In the genomic region with DNA sequence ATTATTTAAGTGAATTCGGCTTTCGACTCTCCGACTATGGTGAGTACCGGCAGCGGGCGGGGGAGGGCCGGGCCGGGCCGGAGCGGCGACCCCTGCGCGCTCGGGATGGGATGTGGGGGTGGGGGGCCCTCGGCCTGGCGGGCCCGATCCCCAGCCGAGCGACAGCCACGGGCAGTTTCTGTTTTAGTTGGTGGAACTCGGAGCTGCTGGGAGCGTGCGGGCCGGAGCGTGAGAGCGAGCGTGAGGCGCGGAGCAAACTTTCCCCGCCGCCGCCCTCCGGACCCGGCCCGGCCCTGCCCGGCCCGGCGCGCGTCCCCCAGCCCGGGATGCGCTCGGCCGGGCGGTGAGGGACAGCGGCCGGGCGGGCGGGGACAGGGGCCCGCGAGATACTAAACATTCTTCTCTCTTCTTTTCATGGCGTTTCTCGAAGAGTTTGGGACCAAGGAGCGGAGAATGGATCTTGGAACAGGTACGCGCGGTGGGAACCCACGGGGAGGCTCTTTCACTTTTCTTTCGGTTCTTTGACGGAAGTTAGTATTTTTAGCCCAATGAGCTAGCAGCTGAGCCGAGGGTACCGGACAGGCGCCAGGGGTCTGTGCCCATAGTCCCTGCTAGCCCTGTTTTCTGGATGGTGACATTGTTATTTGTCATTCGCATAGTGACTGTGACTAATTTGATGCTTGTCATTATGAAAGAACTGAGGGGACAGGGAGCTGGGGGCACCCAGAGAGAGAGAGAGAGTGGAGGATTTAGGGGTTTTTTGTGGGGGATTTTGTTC, we compare ENCODE assay signal across 9 mouse cellular contexts.
DNase-seq lines count a peak whose midpoint lies in the region; ATAC-seq and TF ChIP-seq lines count a peak whose summit lies in the region.
"Had no signal": no experiment of that assay in that cellular context is flagged by ENCODE, and none has a peak within 500 bp of the region (broad histone marks: within the 10 kb centered on the region; RNA-seq: fewer than 3 reads in every experiment).

No protein-coding gene starts in this region.

- no peak for TF ChIP-seq CTCF in heart, adult 2 months (IDR thresholded peaks at IDR 0.05)
- no peak for TF ChIP-seq CTCF in ES-Bruce4 (IDR thresholded peaks at IDR 0.05; ENCODE audit: low read depth, low read length)

- DNase-seq in heart, adult 2 months: peak; percentile 53 to 54
- no peak for DNase-seq in heart, postnatal 10 days
- DNase-seq in frontal cortex, postnatal 14 days (ENCODE audit: low spot score in 2 of 2): no peak
- no peak for DNase-seq in adipocyte (ENCODE audit: low spot score)

- H3K9ac ChIP-seq in heart, adult 2 months (ENCODE audit: low read depth, low read length): peak overlapping the region; percentile 94
- H3K9ac ChIP-seq in ES-Bruce4 (ENCODE audit: low read depth, poor library complexity, severe bottlenecking): peak overlapping the region; percentile 65
- peak overlapping the region; percentile 85 for H3K9ac ChIP-seq in heart, embryonic 16.5 days (ENCODE audit: low read length)
- peak overlapping the region; percentile 39; the same call in 1 of the 2 replicates for H3K9ac ChIP-seq in liver, embryonic 15.5 days
- H3K9ac ChIP-seq in stomach, embryonic 15.5 days: peak overlapping the region; percentile 46

- peak overlapping the region; percentile 81 for H3K4me3 ChIP-seq in heart, adult 2 months
- peak overlapping the region; percentile 69 for H3K4me3 ChIP-seq in ES-Bruce4 (ENCODE audit: low read depth, low read length)
- peak overlapping the region; percentile 74 for H3K4me3 ChIP-seq in heart, embryonic 16.5 days (ENCODE audit: low read length)
- H3K4me3 ChIP-seq in liver, embryonic 15.5 days (replicated peaks): peak overlapping the region; percentile 64
- peak overlapping the region; percentile 70 for H3K4me3 ChIP-seq in stomach, embryonic 15.5 days (replicated peaks)

- peaks cover 7% of the 10 kb centered on the region; the same call in 1 of the 2 replicates for H3K79me2 ChIP-seq in heart, adult 2 months (replicated peaks; ENCODE audit: control insufficient read depth, insufficient read depth, low read length)

- H3K4me1 ChIP-seq in heart, adult 2 months (ENCODE audit: control insufficient read depth, insufficient read depth, low read length): peaks cover 17% of the 10 kb centered on the region
- H3K4me1 ChIP-seq in ES-Bruce4 (ENCODE audit: control insufficient read depth, insufficient read depth, low read length): peaks cover 1% of the 10 kb centered on the region
- H3K4me1 ChIP-seq in heart, embryonic 16.5 days (ENCODE audit: control insufficient read depth, insufficient read depth, low read length): peaks cover 42% of the 10 kb centered on the region
- H3K4me1 ChIP-seq in liver, embryonic 15.5 days (replicated peaks): peaks cover 21% of the 10 kb centered on the region
- peaks cover 35% of the 10 kb centered on the region for H3K4me1 ChIP-seq in stomach, embryonic 15.5 days

- 3% methylated on average over 64 of the region's 64 CpGs for WGBS in heart, adult 2 months
- WGBS in heart, embryonic 16.5 days: 2% methylated on average over 45 of the region's 64 CpGs
- WGBS in liver, embryonic 15.5 days (ENCODE audit: insufficient replicate concordance): 1% methylated on average over 64 of the region's 64 CpGs
- WGBS in stomach, embryonic 15.5 days: 1% methylated on average over 64 of the region's 64 CpGs

- peaks cover 5% of the 10 kb centered on the region; the same call in 1 of the 2 replicates for H3K36me3 ChIP-seq in heart, adult 2 months (ENCODE audit: control insufficient read depth, insufficient read depth, low read length)
- no peaks in the 10 kb centered on the region for H3K36me3 ChIP-seq in ES-Bruce4 (ENCODE audit: control insufficient read depth, insufficient read depth, low read length, poor library complexity, severe bottlenecking)
- H3K36me3 ChIP-seq in heart, embryonic 16.5 days (ENCODE audit: control insufficient read depth, insufficient read depth): no peaks in the 10 kb centered on the region
- H3K36me3 ChIP-seq in liver, embryonic 15.5 days (replicated peaks): no peaks in the 10 kb centered on the region
- H3K36me3 ChIP-seq in stomach, embryonic 15.5 days: no peaks in the 10 kb centered on the region

- H3K4me2 ChIP-seq in heart, embryonic 16.5 days (ENCODE audit: low read depth, low read length): peak overlapping the region; percentile 88
- H3K4me2 ChIP-seq in liver, embryonic 15.5 days: peak overlapping the region; percentile 89
- H3K4me2 ChIP-seq in stomach, embryonic 15.5 days: peak overlapping the region; percentile 98

- H3K9me3 ChIP-seq in ES-Bruce4 (replicated peaks; ENCODE audit: control insufficient read depth, insufficient read depth, low read length, poor library complexity, severe bottlenecking): no peaks in the 10 kb centered on the region
- H3K9me3 ChIP-seq in heart, embryonic 16.5 days (replicated peaks; ENCODE audit: control insufficient read depth, low read length): no peaks in the 10 kb centered on the region
- no peaks in the 10 kb centered on the region for H3K9me3 ChIP-seq in liver, embryonic 15.5 days (replicated peaks)
- H3K9me3 ChIP-seq in stomach, embryonic 15.5 days: no peaks in the 10 kb centered on the region

- no peak for TF ChIP-seq POLR2A in heart, adult 2 months (IDR thresholded peaks at IDR 0.05; ENCODE audit: insufficient read depth, low read depth, low read length)
- TF ChIP-seq POLR2A in ES-Bruce4 (IDR thresholded peaks at IDR 0.05; ENCODE audit: insufficient read depth, low read length): no peak

- H3K27ac ChIP-seq in heart, adult 2 months: peak overlapping the region; percentile 90
- H3K27ac ChIP-seq in ES-Bruce4 (ENCODE audit: insufficient read depth, low read length): no peak overlapping the region
- peak overlapping the region; percentile 88 for H3K27ac ChIP-seq in heart, embryonic 16.5 days (ENCODE audit: low read length)
- no peak overlapping the region for H3K27ac ChIP-seq in liver, embryonic 15.5 days (replicated peaks)
- H3K27ac ChIP-seq in stomach, embryonic 15.5 days: peak overlapping the region; percentile 59

- peak; percentile 4; the same call in 1 of the 2 replicates for ATAC-seq in heart, embryonic 16.5 days (replicated peaks; ENCODE audit: extremely low read depth, insufficient read depth, low FRiP score)
- ATAC-seq in liver, embryonic 15.5 days (ENCODE audit: insufficient read depth): peak; percentile 26
- ATAC-seq in stomach, embryonic 15.5 days (ENCODE audit: insufficient read depth, low FRiP score, low read depth): no peak

- no peak for TF ChIP-seq EP300 in heart, adult 2 months (IDR thresholded peaks at IDR 0.05; ENCODE audit: insufficient read depth, low read depth, low read length)
- TF ChIP-seq EP300 in ES-Bruce4 (IDR thresholded peaks at IDR 0.05; ENCODE audit: insufficient read depth, low read depth, low read length): no peak

- H3K27me3 ChIP-seq in heart, adult 2 months (ENCODE audit: control insufficient read depth, insufficient read depth, low read length): no peaks in the 10 kb centered on the region
- no peaks in the 10 kb centered on the region for H3K27me3 ChIP-seq in ES-Bruce4 (ENCODE audit: control insufficient read depth, insufficient read depth, low read length, poor library complexity, severe bottlenecking)
- no peaks in the 10 kb centered on the region for H3K27me3 ChIP-seq in heart, embryonic 16.5 days (ENCODE audit: control insufficient read depth, insufficient read depth, low read length)
- peaks cover 80% of the 10 kb centered on the region for H3K27me3 ChIP-seq in liver, embryonic 15.5 days
- H3K27me3 ChIP-seq in stomach, embryonic 15.5 days (replicated peaks): peaks cover 22% of the 10 kb centered on the region; the same call in 1 of the 2 replicates
- H3K27me3 ChIP-seq: Patski had no signal

- intact Hi-C loops in heart, adult 2 months (cut with DNase I): loop anchor here (2.0 to 5.0 kb wide), 3 partner anchors 49 to 159 kb away; a partner anchor contains a TSS
- intact Hi-C loops in heart, postnatal 10 days (cut with DNase I): loop anchor here (5.0 kb wide), 3 partner anchors 51 to 159 kb away; no protein-coding TSS in a partner anchor

Comparison
In these comparisons a context has a peak if more than half of its experiments do, and no peak if none do; other contexts are left out.
1. DNase-seq: peak in heart, adult 2 months (2 of 2); none in heart, postnatal 10 days (0 of 2), frontal cortex, postnatal 14 days (0 of 2) and adipocyte (single experiment).
2. H3K27ac ChIP-seq: peak in heart, adult 2 months (single experiment), heart, embryonic 16.5 days (single experiment) and stomach, embryonic 15.5 days (single experiment); none in ES-Bruce4 (single experiment) and liver, embryonic 15.5 days (single experiment).
3. H3K9ac ChIP-seq: peak in every context shown above with its lines; median percentile 94 in heart, adult 2 months; 85 in heart, embryonic 16.5 days; 65 in ES-Bruce4; 46 in stomach, embryonic 15.5 days; 39 in liver, embryonic 15.5 days.
4. Peak in every context shown above with its lines, with median percentiles within 50 percentile points of each other: H3K4me3 ChIP-seq and H3K4me2 ChIP-seq.